Mouse (Mus musculus) adrenal gland, postnatal 0 days (tissue): ENCODE data around the gene G6pc. TPM values are rescaled to one million over a fixed set of nuclear protein-coding genes. Genes with fewer than 3 reads are reported as not detected.

ENCODE experiments used
- microRNA-seq: library from miRNA; unstranded; fragments of <30 nt; microRNA quantifications from one replicate; pipeline ENCODE4, GENCODE M21; 2016; ENCODE audit warnings: borderline replicate concordance; ENCODE audit not compliant: insufficient number of aligned reads
- polyA plus RNA-seq: library from polyadenylated mRNA; unstranded; fragments of >200 nt; fragmentation: Nextera tagmentation; extraction: Ambion mirVana; gene quantifications from 2 replicates; pipeline ENCODE4 v1.2.1, GENCODE M21; 2015

G6pc gene
- polyA plus RNA-seq = 4.1 and 7.5 TPM in 2 replicates

GRCm38 (mm10) chr11:101367326-101367935 is at the start of gene G6pc:
Gene G6pc, plus strand, starts transcription at chr11:101367561.

GRCm38 (mm10) chr11:101324763-101325162 is 42.6 kb upstream of the G6pc start, which contains the start of gene Aoc2:
Gene Aoc2, plus strand, starts transcription at chr11:101325063.

GRCm38 (mm10) chr11:101330371-101330924 is 36.9 kb upstream of the G6pc start, which contains the start of gene Aoc3:
Gene Aoc3, plus strand, starts transcription at chr11:101330605.

GRCm38 (mm10) chr11:101417101-101417855 is 49.9 kb downstream of the G6pc start, which contains the start of gene Aarsd1:
Gene Aarsd1, minus strand, starts transcription at chr11:101417615.

GRCm38 (mm10) chr11:101424105-101424851 is 56.9 kb downstream of the G6pc start, which contains the start of gene Gm27029:
Gene Gm27029, minus strand, starts transcription at chr11:101424796.

GRCm38 (mm10) chr11:101424925-101425813 is 57.8 kb downstream of the G6pc start, which contains the start of the genes Rundc1 and Ptges3l:
Gene Rundc1, plus strand, starts transcription at chr11:101425085.
Gene Ptges3l, minus strand, starts transcription at chr11:101425333.

Small RNA genes within 50 kb of the gene (microRNA-seq; reads per million reads assigned to microRNA genes)
- gene Gm25593 (not detected), gene Mir6929 (not detected)

Other genes starting within 250 kb of the G6pc start
- 17.6 and 20.9 TPM in 2 replicates for gene Retreg3, start 247.7 kb upstream of the G6pc start, polyA plus RNA-seq
- 34.1 and 45.0 TPM in 2 replicates for gene Tubg1, start 247.6 kb upstream of the G6pc start, polyA plus RNA-seq
- 5.6 and 9.6 TPM in 2 replicates for gene Tubg2, start 211.7 kb upstream of the G6pc start, polyA plus RNA-seq
- 0.88 and 1.1 TPM in 2 replicates for gene Cntnap1, start 197.0 kb upstream of the G6pc start, polyA plus RNA-seq
- 14.7 and 16.6 TPM in 2 replicates for gene Plekhh3, start 196.2 kb upstream of the G6pc start, polyA plus RNA-seq
- 0.06 and 0.28 TPM in 2 replicates for gene Ccr10, start 192.1 kb upstream of the G6pc start, polyA plus RNA-seq
- 8.6 and 14.0 TPM in 2 replicates for gene Ezh1, start 141.1 kb upstream of the G6pc start, polyA plus RNA-seq
- 60.0 and 102 TPM in 2 replicates for gene Ramp2, start 121.5 kb upstream of the G6pc start, polyA plus RNA-seq
- 97.9 and 113 TPM in 2 replicates for gene Vps25, start 113.9 kb upstream of the G6pc start, polyA plus RNA-seq
- 4.3 and 4.5 TPM in 2 replicates for gene Wnk4, start 107.0 kb upstream of the G6pc start, polyA plus RNA-seq
- 0.70 and 0.72 TPM in 2 replicates for gene Cntd1, start 88.5 kb upstream of the G6pc start, polyA plus RNA-seq
- gene Coa3, start 88.4 kb upstream of the G6pc start, polyA plus RNA-seq = 156 and 178 TPM in 2 replicates
- 99.1 and 118 TPM in 2 replicates for gene Becn1, start 65.3 kb upstream of the G6pc start, polyA plus RNA-seq
- gene Psme3, start 51.3 kb upstream of the G6pc start, polyA plus RNA-seq = 55.7 and 85.9 TPM in 2 replicates
- 0.43 and 0.57 TPM in 2 replicates for gene Aoc2, start 42.5 kb upstream of the G6pc start, polyA plus RNA-seq
- 1.7 and 2.3 TPM in 2 replicates for gene Aoc3, start 37.0 kb upstream of the G6pc start, polyA plus RNA-seq
- 29.9 and 39.5 TPM in 2 replicates for gene Aarsd1, start 50.1 kb downstream of the G6pc start, polyA plus RNA-seq
- 3.0 and 3.6 TPM in 2 replicates for gene Gm27029, start 57.2 kb downstream of the G6pc start, polyA plus RNA-seq
- gene Rundc1, start 57.5 kb downstream of the G6pc start, polyA plus RNA-seq = 13.2 and 19.8 TPM in 2 replicates
- 5.9 and 11.6 TPM in 2 replicates for gene Ptges3l, start 57.8 kb downstream of the G6pc start, polyA plus RNA-seq
- 327 and 341 TPM in 2 replicates for gene Rpl27, start 74.7 kb downstream of the G6pc start, polyA plus RNA-seq
- 57.4 and 61.2 TPM in 2 replicates for gene Ifi35, start 80.8 kb downstream of the G6pc start, polyA plus RNA-seq
- gene Rnd2, start 97.4 kb downstream of the G6pc start, polyA plus RNA-seq = 10.7 and 14.9 TPM in 2 replicates
- gene Vat1, start 98.7 kb downstream of the G6pc start, polyA plus RNA-seq = 59.9 and 78.0 TPM in 2 replicates
- gene Brca1, start 184.4 kb downstream of the G6pc start, polyA plus RNA-seq = 1.8 and 3.2 TPM in 2 replicates
- 44.8 and 67.0 TPM in 2 replicates for gene Nbr1, start 184.6 kb downstream of the G6pc start, polyA plus RNA-seq
- 11.8 and 14.0 TPM in 2 replicates for gene Tmem106a, start 214.7 kb downstream of the G6pc start, polyA plus RNA-seq
- gene Gm11634, start 231.7 kb downstream of the G6pc start, polyA plus RNA-seq = not detected in 2 replicates